Mouse (Mus musculus) G1E-ER4 (cell line): ENCODE measurements around the gene Kpna4. TPM values are rescaled to one million over a fixed set of nuclear protein-coding genes. Genes with fewer than 3 reads are reported as not detected.

Experiments
- GATA1 ChIP-seq: IDR thresholded peaks from one replicate; pipeline ENCODE4 v1.8.0; 2012; ENCODE audit warnings: low read length, inconsistent platforms
- polyA plus RNA-seq: library from polyadenylated mRNA; stranded (reverse); fragments of >175 nt; gene quantifications from 2 replicates; pipeline ENCODE4 v1.2.3, GENCODE M21; 2012

Gene Kpna4
- polyA plus RNA-seq = 14.2 and 19.3 TPM in 2 replicates

DNA sequence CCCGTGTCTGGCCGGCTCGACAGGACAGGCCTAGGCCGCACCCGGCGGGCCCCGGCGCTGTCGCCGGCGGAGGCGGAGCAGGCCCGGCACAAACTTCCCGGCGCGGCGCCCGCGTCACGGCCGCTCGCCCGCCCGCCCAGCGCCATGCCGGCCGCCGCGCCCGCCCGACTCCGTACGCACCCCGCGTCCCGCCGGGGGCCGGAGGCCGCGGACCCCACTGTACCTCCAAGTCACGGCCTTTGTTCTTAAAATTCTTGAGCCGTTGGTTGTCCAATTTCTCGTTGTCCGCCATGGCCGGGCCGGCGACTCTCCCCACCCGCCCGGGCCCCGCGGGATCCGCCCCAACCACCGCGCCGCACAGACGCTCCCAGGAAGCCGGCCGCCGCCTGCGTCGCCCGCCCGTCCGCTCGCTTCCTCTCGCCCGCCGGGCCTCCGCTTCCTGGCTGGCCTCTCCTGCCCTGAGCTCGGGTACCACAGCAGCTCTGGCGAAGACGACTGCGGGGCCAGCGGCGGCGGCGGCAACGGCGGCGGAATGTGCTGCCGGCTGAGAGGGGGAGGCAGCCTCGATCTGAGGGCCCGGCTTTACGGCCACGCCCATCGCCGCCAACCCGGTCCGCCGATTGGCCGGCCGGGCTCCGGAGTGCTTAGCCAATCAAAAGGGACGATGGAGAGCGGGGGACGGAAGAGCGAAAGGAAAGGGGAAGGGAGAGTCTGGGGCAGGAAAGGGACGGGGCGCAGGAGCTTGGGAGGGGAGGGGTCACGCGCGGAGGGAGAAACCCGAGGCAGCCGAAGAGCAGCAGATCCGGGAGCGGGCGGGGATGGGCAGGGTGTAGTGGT is at the start of gene Kpna4:
Gene Kpna4 (minus strand): TSS at position 605 of the 837 bp plus-strand sequence.
- TF ChIP-seq GATA1 = no peak

DNA sequence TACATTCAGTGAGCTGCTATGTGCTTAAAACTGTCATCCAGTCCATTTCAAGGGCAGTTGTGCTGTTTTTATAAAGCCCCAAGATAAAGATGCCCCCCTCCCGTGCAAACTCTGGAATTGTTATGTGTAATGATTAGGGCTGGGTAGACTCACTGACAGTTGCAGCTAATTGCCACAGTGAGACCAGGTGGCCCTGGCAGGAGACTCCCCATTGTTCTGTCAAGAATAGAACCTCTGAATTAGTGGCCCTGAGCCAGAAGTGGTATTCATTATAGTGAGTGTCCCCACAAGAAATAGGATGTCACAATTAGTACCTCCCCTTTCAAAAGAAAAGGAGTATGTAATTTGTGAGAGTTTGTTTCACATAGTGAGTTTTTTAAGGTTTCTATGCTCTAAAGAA is 48.3 kb upstream of the Kpna4 start:
- no peak for TF ChIP-seq GATA1

DNA sequence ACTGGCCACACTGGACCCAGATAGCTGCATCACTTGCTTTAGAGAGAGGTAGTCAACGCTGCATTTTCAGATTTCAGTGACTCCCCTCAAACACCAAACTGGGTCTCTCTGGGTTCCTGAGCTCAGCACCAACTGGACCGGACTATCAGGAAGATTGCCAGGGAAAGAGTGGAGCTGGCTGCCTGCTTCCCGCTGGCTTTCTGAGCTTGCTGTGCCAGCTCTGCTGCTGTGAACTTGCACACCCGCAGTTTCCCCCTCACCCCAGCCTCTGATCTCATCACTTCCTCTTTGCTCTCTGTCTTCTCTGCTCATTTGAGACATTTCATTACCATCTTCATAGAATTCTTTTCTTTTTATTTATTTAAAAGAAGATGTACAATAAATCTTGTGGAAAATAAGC is 44.2 kb upstream of the Kpna4 start:
- no peak for TF ChIP-seq GATA1

DNA sequence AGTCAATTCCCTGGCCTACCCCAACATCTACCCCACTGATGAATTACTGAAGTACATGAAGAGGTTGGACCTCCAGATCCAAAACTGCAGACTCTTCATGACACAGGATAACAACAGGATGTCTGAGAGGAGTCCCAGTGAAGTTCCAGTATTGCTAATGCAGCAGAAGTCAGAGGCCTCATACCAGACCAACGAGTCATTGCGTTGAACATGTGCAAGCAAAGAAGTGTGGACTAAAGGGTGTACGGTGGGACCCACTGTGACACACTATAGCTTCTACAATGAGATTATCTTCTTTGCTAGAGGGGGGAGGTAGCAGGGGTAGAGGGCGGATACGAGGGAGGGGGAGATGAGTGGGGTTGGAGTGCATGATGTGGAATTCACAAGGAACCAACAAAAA is 42.9 kb upstream of the Kpna4 start:
- no peak for TF ChIP-seq GATA1

DNA sequence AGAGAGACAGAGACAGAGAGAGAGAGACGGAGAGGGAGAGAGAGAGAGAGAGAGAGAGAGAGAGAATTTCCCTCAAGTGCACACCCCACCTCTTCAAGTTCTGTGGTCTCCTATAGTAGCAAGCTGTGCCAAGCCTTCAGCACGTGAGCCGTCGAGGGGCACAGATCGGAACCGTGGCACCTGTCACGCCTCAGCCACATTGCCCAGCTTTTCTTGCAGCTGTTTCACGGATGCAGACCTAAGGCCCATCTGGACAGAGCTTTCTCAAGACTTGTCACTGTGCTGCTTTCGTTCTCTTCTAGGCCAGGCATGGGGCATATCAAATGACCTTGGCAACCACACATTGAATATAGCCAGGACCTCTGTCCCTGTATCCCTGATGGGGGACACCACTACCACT is 41.8 kb upstream of the Kpna4 start:
- no peak for TF ChIP-seq GATA1

DNA sequence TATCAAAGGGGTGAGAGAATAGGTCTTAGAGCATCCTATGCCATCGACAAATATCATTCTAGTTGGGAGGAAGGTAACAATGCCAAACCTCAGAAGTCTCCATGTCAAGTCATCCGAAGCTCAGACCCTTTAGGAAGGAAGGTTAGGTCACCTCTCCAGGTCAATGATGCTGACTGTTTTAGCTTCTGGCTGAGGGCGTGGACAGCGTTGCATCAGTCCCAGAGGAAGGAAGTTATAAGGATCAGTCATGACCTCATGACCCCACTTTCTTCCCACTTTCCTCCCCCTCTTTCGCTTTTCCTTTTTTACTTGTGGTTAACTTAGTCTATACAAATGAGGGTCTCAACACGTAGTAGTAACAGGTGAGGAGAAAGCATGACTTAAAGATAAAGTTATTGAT is 36.1 kb upstream of the Kpna4 start:
- no peak for TF ChIP-seq GATA1

DNA sequence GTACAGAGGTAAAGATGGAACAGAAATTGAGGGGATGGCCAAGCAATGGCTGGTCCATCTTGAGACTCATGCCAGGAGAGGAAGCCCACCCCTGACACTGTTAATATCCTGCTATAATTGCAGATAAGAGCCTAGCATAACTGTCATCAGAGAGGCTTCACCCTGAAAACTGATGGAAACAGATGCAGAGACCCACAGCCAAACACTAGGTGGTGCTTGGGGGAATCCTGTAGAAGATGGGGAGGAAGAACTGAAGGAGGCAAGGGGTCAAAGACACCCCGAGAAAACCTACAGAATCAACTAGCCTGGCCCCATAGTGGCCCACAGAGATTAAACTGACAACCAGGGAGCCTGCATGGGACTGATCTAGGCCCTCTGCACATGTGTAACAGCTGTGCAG is 33.5 kb upstream of the Kpna4 start:
- no peak for TF ChIP-seq GATA1

DNA sequence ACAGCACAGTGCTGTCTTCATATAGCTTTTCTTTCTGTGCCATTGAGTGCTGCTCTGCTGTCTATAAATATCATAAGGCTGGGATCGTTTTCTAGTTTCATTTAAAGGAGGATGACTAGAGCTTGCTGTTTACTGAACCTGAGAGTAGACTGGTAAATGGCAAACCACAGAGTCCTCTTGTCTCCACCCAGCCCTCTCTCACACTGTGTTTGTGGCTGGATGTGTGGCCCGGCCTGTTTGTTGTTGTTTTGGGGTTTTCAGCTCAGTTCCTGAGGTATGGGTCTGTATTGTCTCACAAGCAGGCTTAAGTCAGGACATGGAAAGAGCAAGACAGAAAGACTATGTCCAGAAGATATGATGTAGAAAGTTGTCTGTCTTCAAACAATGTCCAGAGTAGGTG is 32.6 kb upstream of the Kpna4 start:
- no peak for TF ChIP-seq GATA1

DNA sequence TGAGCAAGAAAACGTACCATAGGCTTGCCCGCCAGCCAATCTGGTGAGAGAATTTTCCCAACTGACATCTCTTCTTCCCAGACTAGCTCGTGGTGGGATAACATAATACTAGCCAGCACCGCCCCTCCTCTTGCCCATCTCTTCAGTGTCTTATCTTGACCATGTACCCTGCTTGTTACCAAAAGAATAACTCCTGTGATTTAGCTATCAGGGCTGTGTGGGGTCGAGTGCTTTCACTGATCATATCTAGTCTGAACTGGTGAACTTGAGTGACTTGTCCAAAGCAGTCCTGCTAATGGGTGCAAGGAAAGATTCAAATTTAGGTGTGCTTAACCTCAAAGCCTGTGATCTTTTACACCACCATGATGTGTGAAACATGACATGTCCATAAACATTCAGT is 31.0 kb upstream of the Kpna4 start:
- no peak for TF ChIP-seq GATA1

DNA sequence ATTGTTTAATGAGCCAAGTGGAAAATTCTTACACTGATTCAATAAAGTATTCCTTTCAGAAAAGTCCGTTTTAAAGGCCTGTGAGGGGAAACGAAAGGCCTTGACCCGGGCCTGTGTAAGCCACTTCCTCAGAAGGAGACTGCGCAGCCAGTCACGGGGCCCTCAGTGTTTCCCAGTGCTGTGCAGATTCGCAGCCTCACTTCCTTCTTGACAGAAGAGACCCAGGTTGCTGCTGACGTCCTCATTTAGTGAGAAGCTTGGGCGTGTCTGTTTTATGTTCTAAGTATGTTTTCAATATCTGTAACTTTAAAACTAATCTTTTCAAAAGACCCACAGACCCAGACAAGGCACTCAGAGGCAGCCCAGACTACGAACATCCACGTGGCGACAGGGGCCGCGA is 29.6 kb upstream of the Kpna4 start:
- TF ChIP-seq GATA1 = no peak

DNA sequence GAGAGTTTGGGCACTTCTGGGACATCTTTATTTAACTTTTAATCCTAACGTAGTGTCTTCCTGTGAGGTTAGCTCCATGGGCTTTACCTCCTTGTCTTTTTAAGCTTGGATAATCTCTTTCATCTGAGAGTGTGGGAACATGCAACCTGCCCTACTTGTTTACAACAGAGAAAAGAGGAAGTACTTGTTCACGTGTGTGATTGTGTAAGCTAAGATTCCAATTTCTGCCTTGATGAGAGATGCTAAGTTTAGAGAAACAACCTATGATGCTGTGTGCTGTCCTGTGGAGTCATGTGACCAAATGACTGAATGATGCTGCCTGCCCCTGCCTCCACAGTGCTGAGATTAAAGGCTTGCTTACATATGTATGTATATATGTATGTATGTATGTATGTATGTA is 27.8 kb upstream of the Kpna4 start:
- no peak for TF ChIP-seq GATA1

DNA sequence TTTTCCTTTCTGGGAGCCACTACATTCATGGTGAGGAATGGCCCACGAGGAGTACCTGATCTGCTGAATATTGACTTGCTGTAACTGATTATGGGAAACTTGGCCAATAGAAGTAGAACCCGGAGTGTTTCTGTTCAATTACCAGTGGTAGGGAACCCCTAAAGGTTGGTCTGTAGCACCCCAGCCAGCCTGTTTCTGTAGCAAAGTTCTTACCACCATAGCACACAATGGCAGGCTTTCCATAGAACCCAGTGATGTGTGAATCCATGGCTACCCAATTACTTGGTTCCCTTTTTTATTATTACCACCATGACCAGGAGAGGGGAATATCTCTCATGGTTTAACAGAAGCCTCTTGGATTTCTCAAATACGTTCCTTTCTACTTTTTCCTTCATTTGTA is 24.0 kb upstream of the Kpna4 start:
- TF ChIP-seq GATA1 = no peak

DNA sequence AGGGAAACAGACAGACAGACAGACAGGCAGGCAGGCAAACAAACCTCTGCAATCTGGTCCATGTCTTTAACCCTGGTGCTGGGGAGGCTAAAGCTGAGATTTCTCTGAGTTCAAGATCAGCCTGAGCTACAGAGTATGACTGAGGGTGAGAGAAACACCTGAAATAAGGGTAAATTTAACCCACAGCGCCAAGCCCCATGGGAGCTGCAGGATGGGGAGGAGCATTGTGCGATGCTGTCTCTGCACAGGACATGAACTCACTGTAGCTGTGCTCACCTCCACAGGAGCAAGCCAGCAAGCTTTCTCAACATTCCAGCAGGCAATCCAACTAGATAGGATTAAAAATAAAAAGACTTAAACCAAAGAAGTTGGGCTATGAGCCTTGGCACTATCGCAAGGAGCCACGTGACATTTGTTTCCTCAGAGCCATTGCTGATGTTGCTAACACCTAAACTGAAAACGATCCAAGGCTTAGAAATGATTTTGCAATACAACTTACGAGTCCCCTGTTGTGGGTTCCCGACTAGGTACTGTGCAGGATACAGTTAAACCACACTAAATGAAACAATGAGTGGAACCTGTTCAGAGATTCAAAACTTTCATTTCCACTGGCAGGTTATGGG is 15.6 kb upstream of the Kpna4 start:
- no peak for TF ChIP-seq GATA1

DNA sequence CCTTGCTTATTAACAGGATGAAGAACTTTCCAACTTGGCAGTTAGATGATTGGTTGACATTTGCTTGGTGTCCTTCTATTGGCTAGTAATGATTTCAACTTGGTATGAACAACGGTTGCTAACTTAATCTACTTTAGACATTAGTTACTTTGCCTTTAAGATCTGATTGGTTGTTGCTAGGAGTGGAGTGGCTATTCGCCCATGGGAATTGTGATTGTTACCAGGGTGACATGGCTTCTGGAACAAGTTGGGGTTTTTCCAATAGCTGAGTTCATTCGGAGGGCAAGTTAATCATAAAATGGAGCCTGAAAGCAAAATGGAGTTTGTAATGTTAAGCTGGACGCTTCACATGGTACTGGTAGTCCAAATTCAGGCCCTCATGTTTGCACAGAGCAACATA is 13.9 kb upstream of the Kpna4 start:
- no peak for TF ChIP-seq GATA1

DNA sequence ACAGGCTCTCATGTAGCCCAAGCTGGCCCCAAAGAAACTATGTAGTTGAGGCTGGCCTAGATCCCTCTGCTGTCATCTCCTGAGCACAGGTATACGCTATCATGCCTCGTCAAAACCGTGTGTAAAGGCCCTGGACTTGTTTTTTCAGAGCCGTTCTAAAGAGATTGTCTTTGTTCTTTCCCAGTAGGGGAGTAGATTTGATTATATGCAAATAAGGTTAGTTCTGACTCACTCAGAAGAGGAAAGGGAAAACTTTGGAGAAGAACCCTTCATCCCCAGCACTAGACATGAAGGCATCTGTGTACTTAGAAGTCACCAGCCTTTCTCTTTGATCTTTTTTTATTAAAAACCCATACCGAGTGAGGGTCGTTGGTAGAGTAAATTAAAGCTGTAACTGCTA is 9.1 kb upstream of the Kpna4 start:
- TF ChIP-seq GATA1 = no peak

DNA sequence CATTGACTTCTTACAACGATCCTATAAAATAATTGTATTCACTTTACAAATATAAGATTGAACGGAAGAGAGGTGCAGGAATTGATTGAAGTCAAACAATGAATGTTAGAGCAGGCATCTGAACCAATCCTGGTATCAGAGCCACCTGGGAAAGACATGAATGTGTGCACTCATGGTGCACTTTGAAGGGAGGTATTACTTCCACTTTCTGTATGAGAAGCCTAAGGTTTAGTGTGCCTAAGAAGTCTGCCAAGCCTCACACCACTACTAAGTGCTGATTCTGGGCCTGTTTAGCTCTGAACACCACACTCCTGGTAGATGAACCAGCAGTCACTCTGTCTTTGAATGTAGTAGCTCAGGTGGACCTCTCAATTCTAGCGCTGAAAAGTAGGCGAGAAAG is 4.1 kb upstream of the Kpna4 start:
- no peak for TF ChIP-seq GATA1

DNA sequence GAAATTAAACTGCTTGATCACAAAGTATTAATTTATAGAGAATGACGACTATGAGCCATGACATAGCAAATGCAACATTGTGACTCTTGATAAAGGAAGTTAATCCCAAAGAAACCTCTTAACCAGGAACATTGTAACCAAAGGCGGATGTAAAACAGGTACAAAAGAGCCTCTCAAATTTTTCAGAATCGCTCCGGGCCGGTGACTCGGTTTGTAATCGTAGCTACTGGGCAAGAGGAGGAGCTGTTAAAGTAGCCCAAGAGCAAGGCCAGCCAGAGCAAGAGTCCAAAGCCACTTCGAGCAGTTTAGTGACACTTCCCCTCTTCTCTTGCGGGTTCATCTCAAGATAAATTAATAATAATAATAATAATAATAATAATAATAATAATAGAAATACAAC is 780 bp upstream of the Kpna4 start:
- TF ChIP-seq GATA1 = no peak
